Mouse (Mus musculus) ES-Bruce4 (cell line): ENCODE data around the gene Sarm1. TPM values are rescaled to one million over a fixed set of nuclear protein-coding genes. Genes with fewer than 3 reads are reported as not detected.

ENCODE experiments used
- H3K27ac ChIP-seq: 2 replicates; pipeline ENCODE4 v1.5.1; 2012; ENCODE audit warnings: low read length, inconsistent platforms; ENCODE audit not compliant: insufficient read depth
- H3K27me3 ChIP-seq: 2 replicates; pipeline ENCODE4 v1.6.1; 2012; ENCODE audit warnings: mild to moderate bottlenecking, low read length, inconsistent platforms; ENCODE audit not compliant: control insufficient read depth, poor library complexity, insufficient read depth, severe bottlenecking
- H3K36me3 ChIP-seq: 2 replicates; pipeline ENCODE4 v1.6.1; 2012; ENCODE audit warnings: inconsistent platforms, mild to moderate bottlenecking, low read length, moderate library complexity; ENCODE audit not compliant: control insufficient read depth, poor library complexity, insufficient read depth, severe bottlenecking
- H3K4me1 ChIP-seq: one replicate; pipeline ENCODE4 v1.8.1; 2011; ENCODE audit warnings: low read length; ENCODE audit not compliant: control insufficient read depth, insufficient read depth
- H3K4me3 ChIP-seq: 2 replicates; pipeline ENCODE4 v1.5.1; 2011; ENCODE audit warnings: low read depth, mild to moderate bottlenecking, low read length
- H3K9ac ChIP-seq: 2 replicates; pipeline ENCODE4 v1.6.1; 2012; ENCODE audit warnings: low read depth, mild to moderate bottlenecking, inconsistent platforms; ENCODE audit not compliant: poor library complexity, severe bottlenecking
- H3K9me3 ChIP-seq: replicated peaks from 2 replicates; pipeline ENCODE4 v1.6.1; 2012; ENCODE audit warnings: mild to moderate bottlenecking, low read length, inconsistent platforms; ENCODE audit not compliant: control insufficient read depth, poor library complexity, insufficient read depth, severe bottlenecking
- CTCF ChIP-seq: IDR thresholded peaks from one replicate; pipeline ENCODE4 v1.8.1; 2011; ENCODE audit warnings: low read depth, low read length
- EP300 ChIP-seq: IDR thresholded peaks from 2 replicates; pipeline ENCODE4 v1.6.1; 2011; ENCODE audit warnings: low read depth, low read length; ENCODE audit not compliant: insufficient read depth
- POLR2A ChIP-seq: IDR thresholded peaks from one replicate; pipeline ENCODE4 v1.8.1; 2011; ENCODE audit warnings: low read length; ENCODE audit not compliant: insufficient read depth
- polyA plus RNA-seq: library from polyadenylated mRNA; stranded (reverse); fragments of >200 nt; gene quantifications from 2 replicates; pipeline ENCODE4 v1.2.4, GENCODE M21; 2011; ENCODE audit warnings: low read depth; ENCODE audit not compliant: missing spikeins, insufficient read depth, insufficient read length

Sarm1 gene
- polyA plus RNA-seq, 1 experiment: 2.0 TPM

GRCm38 (mm10) chr11:78453675-78454074 is 43.9 kb downstream of the Sarm1 start:
- H3K27me3 ChIP-seq: no peaks in the 10 kb centered on the region
- H3K9me3 ChIP-seq: no peaks in the 10 kb centered on the region
- TF ChIP-seq CTCF (peak; percentile 93), EP300 (no peak)
- H3K9ac ChIP-seq: peak overlapping the region; percentile 31; the same call in 1 of the 2 replicates
- no peaks in the 10 kb centered on the region for H3K4me1 ChIP-seq
- no peaks in the 10 kb centered on the region for H3K36me3 ChIP-seq
- H3K27ac ChIP-seq: no peak overlapping the region
- peak overlapping the region; percentile 43 for H3K4me3 ChIP-seq

GRCm38 (mm10) chr11:78450337-78450736 is 47.2 kb downstream of the Sarm1 start:
- H3K9ac ChIP-seq: no peak overlapping the region
- no peak for TF ChIP-seq EP300
- no peak for TF ChIP-seq CTCF
- TF ChIP-seq POLR2A: no peak
- no peak overlapping the region for H3K27ac ChIP-seq

GRCm38 (mm10) chr11:78448242-78448641 is 49.3 kb downstream of the Sarm1 start:
- TF ChIP-seq CTCF (no peak), EP300 (no peak), POLR2A (no peak)
- Histone ChIP-seq H3K27me3 (no peaks in the 10 kb centered on the region), H3K4me3 (no peak overlapping the region), H3K27ac (no peak overlapping the region), H3K9ac (no peak overlapping the region), H3K4me1 (no peaks in the 10 kb centered on the region), H3K9me3 (no peaks in the 10 kb centered on the region), H3K36me3 (no peaks in the 10 kb centered on the region)

More at GRCm38 (mm10) chr11:78450337-78450736, 47.2 kb downstream of the Sarm1 start:
- no peaks in the 10 kb centered on the region for H3K36me3 ChIP-seq
- no peaks in the 10 kb centered on the region for H3K27me3 ChIP-seq
- no peak overlapping the region for H3K4me3 ChIP-seq
- H3K4me1 ChIP-seq: no peaks in the 10 kb centered on the region
- no peaks in the 10 kb centered on the region for H3K9me3 ChIP-seq

GRCm38 (mm10) chr11:78447168-78447567 is 50.4 kb downstream of the Sarm1 start:
- Histone ChIP-seq H3K9me3 (no peaks in the 10 kb centered on the region), H3K27ac (0 out of 2 replicates have a peak overlapping the region, but pooled peaks have one; percentile 2), H3K27me3 (no peaks in the 10 kb centered on the region), H3K4me1 (no peaks in the 10 kb centered on the region), H3K9ac (no peak overlapping the region), H3K36me3 (no peaks in the 10 kb centered on the region), H3K4me3 (no peak overlapping the region)
- TF ChIP-seq POLR2A (no peak), CTCF (no peak), EP300 (no peak)

- no peaks in the 10 kb centered on the region for H3K27me3 ChIP-seq
- TF ChIP-seq POLR2A: no peak
- TF ChIP-seq EP300: no peak
- no peaks in the 10 kb centered on the region for H3K4me1 ChIP-seq
- H3K36me3 ChIP-seq: no peaks in the 10 kb centered on the region
- H3K4me3 ChIP-seq: no peak overlapping the region
- H3K27ac ChIP-seq: no peak overlapping the region
- H3K9ac ChIP-seq: no peak overlapping the region
- no peaks in the 10 kb centered on the region for H3K9me3 ChIP-seq
Observed at GRCm38 (mm10) chr11:78443115-78443514, 54.4 kb downstream of the Sarm1 start.

GRCm38 (mm10) chr11:78438399-78438930 is 59.1 kb downstream of the Sarm1 start:
- TF ChIP-seq POLR2A (no peak), EP300 (no peak), CTCF (no peak)
- Histone ChIP-seq H3K27ac (no peak overlapping the region), H3K36me3 (no peaks in the 10 kb centered on the region), H3K9me3 (no peaks in the 10 kb centered on the region), H3K27me3 (no peaks in the 10 kb centered on the region), H3K4me3 (no peak overlapping the region), H3K9ac (no peak overlapping the region), H3K4me1 (no peaks in the 10 kb centered on the region)
